Mouse (Mus musculus) T-helper 1 cell (primary cell): ENCODE measurements at regions not wholly inside any gene's neighbourhood (a gene's known extent, or its start where the extent isn't known, plus 50 kb on each side); places are given as distances from the start of the nearest gene placed in this dataset.

ENCODE experiments used
- in situ Hi-C: fragments of 300-600 bp; cut with MboI, MseI; formaldehyde crosslinking; loops from one replicate; pipeline ENCODE4 v1.15.1; 2025; ENCODE audit warnings: high pct_unique_total_duplicates

DNA sequence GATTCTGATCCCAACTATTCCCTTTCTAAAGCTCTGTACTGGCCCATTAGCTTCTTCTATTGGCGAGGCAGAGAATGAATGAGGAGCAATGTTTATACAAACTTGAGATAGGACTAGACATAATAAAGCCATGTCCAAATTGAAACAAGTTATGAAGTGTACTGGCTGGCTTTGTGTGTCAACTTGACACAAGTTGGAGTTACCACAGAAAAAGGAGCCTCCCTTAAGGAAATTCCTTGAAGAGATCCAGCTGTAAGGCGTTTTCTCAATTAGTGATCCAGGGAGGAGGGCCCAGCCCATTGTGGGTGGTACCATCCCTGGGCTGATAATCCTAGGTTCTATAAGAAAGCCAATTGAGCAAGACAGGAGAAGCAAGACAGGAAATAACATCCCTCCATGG lies 135.9 kb upstream of the Cr2 start:
- in situ Hi-C loops, result no loop called here

DNA sequence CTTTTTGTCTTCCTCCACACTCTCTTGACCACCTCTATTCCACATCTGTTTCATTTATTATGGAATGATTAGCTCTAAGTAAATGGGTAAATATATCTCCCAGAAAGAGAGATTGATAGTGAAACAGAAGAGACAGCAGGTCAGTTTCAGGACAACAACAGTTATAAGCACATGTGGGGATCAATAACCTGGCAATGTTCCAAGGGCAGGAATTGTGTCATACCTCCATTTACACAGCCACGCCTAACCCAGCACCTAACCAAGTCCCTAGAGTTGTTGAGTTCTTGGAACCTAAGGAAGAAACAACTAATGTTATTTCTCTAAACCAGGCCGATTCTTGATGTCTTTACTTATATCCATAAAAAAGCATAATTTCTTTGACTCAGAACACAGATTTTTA lies 108.6 kb upstream of the Cr2 start:
- in situ Hi-C loops, result no loop called here

DNA sequence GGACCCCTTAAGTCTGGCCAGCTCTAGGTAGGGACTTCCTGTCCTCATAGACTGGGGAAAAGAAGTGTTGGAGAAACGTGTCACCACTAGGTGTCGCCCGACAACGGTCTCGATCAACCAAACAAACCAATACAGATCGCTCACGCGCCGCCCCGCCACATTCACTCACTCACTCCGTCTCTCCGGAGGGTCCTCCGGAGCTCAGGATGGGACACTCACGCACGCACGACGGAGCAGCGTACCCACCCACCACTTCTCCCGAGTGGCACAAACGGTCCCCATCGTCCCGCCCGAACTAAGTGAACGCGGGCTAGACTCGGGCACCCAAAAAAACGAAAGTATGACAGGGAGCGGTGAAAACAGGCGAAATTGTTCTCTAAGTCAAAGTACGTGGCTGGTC lies 65.0 kb upstream of the Cr2 start:
- in situ Hi-C loops, result no loop called here

DNA sequence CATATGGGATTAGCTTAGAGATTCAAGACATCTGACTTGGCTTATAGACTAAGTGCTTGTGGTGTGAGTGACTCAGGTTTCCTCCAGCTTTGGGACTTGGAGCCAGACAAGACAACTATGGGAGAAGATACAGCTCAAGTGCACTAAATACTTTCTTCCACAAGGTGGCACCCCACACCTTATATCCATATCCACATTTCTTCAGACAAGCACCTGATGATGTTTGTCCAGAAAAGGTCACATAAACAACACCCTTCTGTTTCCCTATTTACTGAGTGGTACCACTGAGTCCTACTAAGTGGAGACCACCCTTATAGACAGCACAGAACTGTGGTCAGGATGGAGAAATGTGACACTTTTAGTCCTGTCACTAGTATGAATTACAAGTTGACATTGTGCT lies 56.1 kb upstream of the Cr2 start:
- in situ Hi-C loops, result no loop called here

DNA sequence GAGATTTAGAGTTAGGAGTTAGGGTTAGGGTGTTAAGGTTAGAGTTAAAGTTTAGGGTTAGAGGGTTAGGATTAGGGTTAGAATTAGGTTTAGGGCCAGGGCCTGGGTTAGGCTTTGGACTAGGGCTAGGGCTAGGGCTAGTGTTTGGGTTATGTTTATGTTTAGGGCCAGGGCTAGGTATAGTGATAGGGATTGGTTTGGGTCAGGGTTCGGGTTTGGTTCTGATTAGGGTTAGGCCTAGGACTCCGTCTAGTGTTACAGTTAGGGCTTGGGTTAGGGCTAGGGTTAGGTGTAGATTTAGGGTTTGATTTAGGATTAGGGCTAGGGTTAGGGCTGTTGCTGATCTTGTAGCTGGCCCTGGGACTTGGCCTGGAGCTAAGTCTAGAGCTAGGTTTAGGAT lies 50.5 kb upstream of the Cr2 start:
- in situ Hi-C loops, result loop anchor here (5.0 kb wide), 1 partner anchor 50 kb away; the partner anchor contains the start of gene Cr2
